Mouse (Mus musculus) C2C12 (cell line): ENCODE measurements at regions not wholly inside any gene's neighbourhood (a gene's known extent, or its start where the extent isn't known, plus 50 kb on each side); places are given as distances from the start of the nearest gene placed in this dataset.

Experiments used
- CEBPB ChIP-seq: IDR thresholded peaks from one replicate; pipeline ENCODE4 v1.6.1; 2011; ENCODE audit warnings: low read depth, mild to moderate bottlenecking, control low read depth, moderate library complexity
- CTCF ChIP-seq: IDR thresholded peaks from one replicate; pipeline ENCODE4 v1.5.1; 2011; ENCODE audit not compliant: control insufficient read depth, insufficient read depth, insufficient read length
- FOSL1 ChIP-seq: IDR thresholded peaks from one replicate; pipeline ENCODE4 v1.8.0; 2011; ENCODE audit warnings: mild to moderate bottlenecking, low read length; ENCODE audit not compliant: poor library complexity, insufficient read depth, severe bottlenecking
- MAX ChIP-seq: IDR thresholded peaks from one replicate; pipeline ENCODE4 v1.6.1; 2011; ENCODE audit warnings: mild to moderate bottlenecking, control low read depth
- MYOD1 ChIP-seq: IDR thresholded peaks from one replicate; pipeline ENCODE4 v1.6.1; 2011; ENCODE audit warnings: low read depth; ENCODE audit not compliant: control insufficient read depth, insufficient read length
- MYOG ChIP-seq: IDR thresholded peaks from one replicate; pipeline ENCODE4 v1.6.1; 2011; ENCODE audit not compliant: control insufficient read depth, insufficient read length; ENCODE audit errors: extremely low read depth
- USF1 ChIP-seq: IDR thresholded peaks from one replicate; pipeline ENCODE4 v1.6.1; 2011; ENCODE audit warnings: low read depth, mild to moderate bottlenecking, control low read depth, moderate library complexity

DNA sequence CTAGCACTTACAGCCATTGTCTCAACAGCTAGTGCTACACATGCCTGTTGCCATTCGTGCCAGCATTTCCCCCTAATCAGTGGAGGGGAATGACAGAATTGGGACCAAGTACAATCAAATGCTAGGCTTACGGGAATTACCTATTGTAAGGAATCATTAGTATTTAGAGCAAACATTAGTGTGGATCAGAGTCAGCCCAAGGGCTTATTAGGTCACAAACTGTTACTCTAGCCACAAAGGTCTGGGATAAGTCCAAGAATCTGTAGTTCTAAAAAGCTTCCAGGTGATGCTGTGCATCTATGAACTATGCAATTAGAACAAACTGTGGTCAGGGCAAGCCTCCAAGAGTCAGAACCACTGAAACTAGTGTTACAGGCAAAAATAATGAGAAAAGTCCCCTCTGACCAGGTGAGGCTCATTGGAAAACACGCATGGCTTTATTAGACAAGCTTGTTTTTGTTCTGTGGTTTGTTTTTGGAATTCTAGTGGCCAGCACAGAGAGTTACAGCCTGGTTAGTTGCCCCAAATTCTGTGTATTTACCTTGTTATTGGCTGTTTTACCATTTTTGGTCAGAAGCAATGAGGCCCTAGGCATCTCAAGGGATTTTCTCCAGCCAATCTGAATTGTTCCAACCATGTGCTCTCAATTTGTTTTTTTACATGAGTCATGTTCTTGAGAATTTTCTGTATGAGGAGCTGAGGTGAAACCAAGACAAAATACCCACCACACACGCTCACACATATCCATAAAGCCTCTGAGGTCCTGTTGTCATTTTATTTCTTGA is 319.0 kb upstream of the Ube2e3 start:
- TF ChIP-seq CTCF (no peak), MYOD1 (no peak), USF1 (no peak), MAX (no peak), CEBPB (no peak), FOSL1 (no peak), MYOG (no peak)
